Mouse (Mus musculus) MEL (cell line): ENCODE results near the gene Cyp4f14.

Source experiments
- KAT2A ChIP-seq: conservative IDR thresholded peaks from 2 replicates; pipeline ENCODE4 v1.6.1; 2012; ENCODE audit warnings: low read depth, low read length, improper control_type of control experiment, inconsistent platforms
- MYC ChIP-seq: IDR thresholded peaks from 2 replicates; pipeline ENCODE4 v1.6.1; 2011; ENCODE audit warnings: low read depth, mild to moderate bottlenecking, low read length, improper control_type of control experiment, moderate library complexity
- TAL1 ChIP-seq: IDR thresholded peaks from 2 replicates; pipeline ENCODE4 v1.6.1; 2012; ENCODE audit warnings: mild to moderate bottlenecking, inconsistent platforms, low read length, moderate library complexity, mixed read lengths
- USF1 ChIP-seq: IDR thresholded peaks from 2 replicates; pipeline ENCODE4 v1.6.1; 2014; ENCODE audit warnings: low read depth, mild to moderate bottlenecking, inconsistent platforms, low read length, improper control_type of control experiment, moderate library complexity

- TF ChIP-seq USF1 = no peak
- TF ChIP-seq MYC = no peak
- no peak for TF ChIP-seq TAL1
- no peak for TF ChIP-seq KAT2A
These were observed 39.5 kb downstream of the Cyp4f14 start for GRCm38 (mm10) chr17:32877471-32878171.
